Mouse (Mus musculus): ENCODE data around the gene Hmgn5. TPM values are rescaled to one million over a fixed set of nuclear protein-coding genes. Genes with fewer than 3 reads are reported as not detected.

The Hmgn5 gene
- polyA plus RNA-seq (2012): 16.7 and 40.2 TPM in 2 replicates

GRCm38 (mm10) chrX:109013283-109013682, at the start of gene Hmgn5:
Gene Hmgn5 (minus strand): TSS chrX:109013404.

Other genes starting within 250 kb of the Hmgn5 start
- 0.67 and 0.70 TPM in 2 replicates for gene Brwd3, start 179.0 kb downstream of the Hmgn5 start, polyA plus RNA-seq (2012)
- gene Sh3bgrl, start 82.0 kb upstream of the Hmgn5 start, polyA plus RNA-seq (2012): 4.7 and 5.7 TPM in 2 replicates
- gene Gm6377, start 183.4 kb upstream of the Hmgn5 start, polyA plus RNA-seq (2012): 0.19 TPM in 1 of 2 replicates, not detected in the other

Measured in megakaryocyte-erythroid progenitor cell, adult 5 weeks (primary cell).